ENCODE assay signal across 25 mouse cellular contexts in genomic region chr13:55124903-55125302, GRCm38 (mm10). TPM values are rescaled to one million over a fixed set of nuclear protein-coding genes. Genes with fewer than 3 reads are reported as not detected.
"Had no signal": no experiment of that assay in that cellular context is flagged by ENCODE, and none has a peak within 500 bp of the region (broad histone marks: within the 10 kb centered on the region; RNA-seq: fewer than 3 reads in every experiment).

No protein-coding gene starts in this region.

- H3K27me3 ChIP-seq: kidney, embryonic 15.5 days; liver, embryonic 15.5 days; midbrain, embryonic 13.5 days; neural tube, embryonic 15.5 days had no signal

- H3K27ac ChIP-seq: kidney, embryonic 15.5 days; left cerebral cortex, adult 2 months; limb, embryonic 10.5 days; liver, embryonic 15.5 days; macrophage; midbrain, embryonic 13.5 days; neural tube, embryonic 15.5 days had no signal

- ATAC-seq: lung, postnatal 0 days; midbrain, embryonic 13.5 days had no signal

- H3K9ac ChIP-seq: kidney, embryonic 15.5 days; liver, embryonic 15.5 days; midbrain, embryonic 13.5 days; neural tube, embryonic 15.5 days had no signal

- H3K4me1 ChIP-seq: kidney, embryonic 15.5 days; limb, embryonic 10.5 days; liver, embryonic 15.5 days; midbrain, embryonic 13.5 days; neural tube, embryonic 15.5 days had no signal

- H3K9me3 ChIP-seq: kidney, embryonic 15.5 days; limb, embryonic 10.5 days; liver, embryonic 15.5 days; midbrain, embryonic 13.5 days; neural tube, embryonic 15.5 days had no signal

- H3K4me3 ChIP-seq: kidney, embryonic 15.5 days; left cerebral cortex, adult 2 months; limb, embryonic 10.5 days; liver, embryonic 15.5 days; midbrain, embryonic 13.5 days; myocyte; neural tube, embryonic 15.5 days had no signal

- DNase-seq: kidney, adult 2 months; kidney, postnatal 14 days; lung, adult 2 months; retina, postnatal 1 day; right cerebral cortex, postnatal 14 days; thymus, adult 18-20 months; thymus, postnatal 14 days had no signal

- H3K4me2 ChIP-seq: kidney, embryonic 15.5 days; liver, embryonic 11.5 days; liver, embryonic 15.5 days; midbrain, embryonic 13.5 days; neural tube, embryonic 15.5 days had no signal

RNA-seq across cellular contexts. Expression of gene Gm17617, which starts 8.4 kb away (rescaled TPM):
- total RNA-seq: layer of hippocampus, postnatal 25 days; left cerebral cortex, adult 2 months; left cerebral cortex, postnatal 14 days; midbrain, postnatal 0 days had no signal
- polyA plus RNA-seq: kidney, adult 2 months; kidney, embryonic 15.5 days; large intestine, adult 2 months; limb, embryonic 10.5 days; limb, embryonic 14.5 days; liver, embryonic 11.5 days; liver, embryonic 15.5 days; lung, adult 2 months; lung, postnatal 0 days; macrophage; midbrain, embryonic 13.5 days; midbrain, postnatal 0 days; myocyte; neural tube, embryonic 11.5 days; neural tube, embryonic 15.5 days; small intestine, adult 2 months; stomach, embryonic 14.5 days had no signal

RNA-seq across cellular contexts. Expression of gene Fgfr4, which starts 27.5 kb away (rescaled TPM):
- polyA plus RNA-seq: macrophage had no signal
